Mouse (Mus musculus) olfactory bulb, adult 2 months (tissue): Measurements from ENCODE around the gene Parp11. TPM values are rescaled to one million over a fixed set of nuclear protein-coding genes. Genes with fewer than 3 reads are reported as not detected.

Experiments
- H3K27ac ChIP-seq: fragments of 200-500 bp; 2 replicates; pipeline ENCODE4 v1.5.1; 2012; ENCODE audit warnings: low read depth, low read length; ENCODE audit not compliant: insufficient read depth
- H3K4me1 ChIP-seq: fragments of 200-500 bp; 2 replicates; pipeline ENCODE4 v1.6.1; 2012; ENCODE audit warnings: low read length; ENCODE audit not compliant: control insufficient read depth, insufficient read depth
- H3K4me3 ChIP-seq: fragments of 200-500 bp; 2 replicates; pipeline ENCODE4 v1.5.1; 2012; ENCODE audit warnings: mild to moderate bottlenecking, low read depth, low read length, moderate library complexity; ENCODE audit not compliant: insufficient read depth
- CTCF ChIP-seq: fragments of 200-500 bp; IDR thresholded peaks from 2 replicates; pipeline ENCODE4 v1.5.1; 2012; ENCODE audit warnings: low read depth, mild to moderate bottlenecking, low read length, moderate library complexity; ENCODE audit not compliant: insufficient read depth
- POLR2A ChIP-seq: fragments of 200-500 bp; IDR thresholded peaks from 2 replicates; pipeline ENCODE4 v1.6.1; 2012; ENCODE audit warnings: mild to moderate bottlenecking, low read depth, low read length, moderate library complexity; ENCODE audit not compliant: insufficient read depth
- WGBS: fragments of 180-500 bp; shearing (Covaris S2); methylation state at CpG from one replicate; pipeline ENCODE4 v1.1.7; 2018; 5-methylcytosine and 5-hydroxymethylcytosine counted together
- polyA plus RNA-seq: library from polyadenylated mRNA; stranded (reverse); fragments of >200 nt; gene quantifications from 2 replicates; pipeline ENCODE4 v1.2.4, GENCODE M21; 2012; ENCODE audit warnings: low replicate concordance; ENCODE audit not compliant: missing spikeins, insufficient read depth, insufficient read length

Gene Parp11
- polyA plus RNA-seq, 1 experiment = not detected

DNA sequence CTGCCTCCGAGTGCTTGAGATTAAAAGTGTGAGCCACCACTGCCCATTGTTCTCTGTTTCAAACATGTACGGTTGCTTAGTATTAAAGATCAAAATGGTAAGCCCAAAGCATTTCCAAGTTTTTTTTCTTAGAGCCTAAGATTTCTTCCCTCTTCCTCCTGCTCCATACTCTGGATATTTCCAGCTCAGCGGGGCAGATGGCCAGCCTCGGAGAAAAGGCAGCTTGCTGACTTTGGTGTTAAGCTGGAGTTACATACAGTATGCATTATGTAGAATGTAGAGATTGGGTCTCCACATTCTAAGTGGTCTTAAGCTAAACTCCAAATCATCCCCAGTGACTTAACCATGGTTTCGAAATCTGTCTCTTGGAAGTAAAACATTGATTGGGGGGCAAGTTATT is 21.5 kb upstream of the Parp11 start:
- 78% methylated on average over 5 of the region's 5 CpGs for WGBS
- TF ChIP-seq POLR2A (no peak), CTCF (no peak)
- Histone ChIP-seq H3K4me3 (no peak overlapping the region), H3K27ac (no peak overlapping the region), H3K4me1 (no peaks in the 10 kb centered on the region)

DNA sequence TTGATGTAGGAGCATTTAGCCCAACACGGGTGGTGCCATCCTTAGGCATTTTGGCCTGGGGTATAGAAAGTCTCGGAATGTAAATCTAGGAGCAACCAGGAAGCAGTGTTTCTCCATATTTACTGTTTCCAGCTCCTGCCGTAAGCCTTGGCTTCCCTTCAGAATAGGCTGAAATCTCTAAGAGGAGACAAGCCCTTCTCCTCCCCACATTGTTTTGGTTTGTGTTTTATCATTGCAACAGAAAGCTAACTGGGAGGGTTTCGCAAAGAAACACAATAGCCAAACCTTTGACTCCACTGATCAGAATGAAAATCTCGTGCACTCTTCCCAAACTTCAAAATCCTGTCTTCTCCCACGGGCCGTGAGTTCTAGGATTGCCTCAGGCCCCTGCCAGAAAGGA is 15.9 kb upstream of the Parp11 start:
- Histone ChIP-seq H3K27ac (no peak overlapping the region), H3K4me3 (no peak overlapping the region), H3K4me1 (no peaks in the 10 kb centered on the region)
- WGBS = 82% methylated on average over 7 of the region's 7 CpGs
- TF ChIP-seq CTCF = no peak
- no peak for TF ChIP-seq POLR2A

DNA sequence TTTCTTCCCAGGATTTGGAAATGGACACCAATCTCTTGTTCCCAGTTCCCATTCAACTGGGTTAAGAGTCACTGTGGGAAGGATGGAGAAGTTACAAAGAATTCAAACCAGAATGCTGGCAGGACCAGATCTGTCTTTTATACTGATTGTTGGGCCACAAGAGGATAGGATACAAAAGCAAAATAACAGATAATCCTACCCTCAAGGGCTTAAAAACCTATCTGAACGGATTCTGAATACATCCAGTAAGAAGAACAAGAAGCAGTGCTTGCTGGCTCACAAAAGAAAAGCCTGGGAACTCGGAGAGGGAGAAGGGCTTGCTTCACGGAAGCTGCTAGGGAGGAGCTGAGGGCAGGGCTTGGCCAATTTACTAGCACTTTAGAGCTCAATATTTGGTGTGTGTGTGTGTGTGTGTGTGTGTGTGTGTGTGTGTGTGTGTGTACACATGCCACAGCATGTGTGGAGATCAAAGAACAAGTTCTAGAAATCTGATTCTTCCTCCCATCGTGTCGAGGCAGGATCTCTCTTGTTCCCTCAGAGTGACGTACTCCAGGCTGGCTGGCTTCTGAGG is 15.4 kb upstream of the Parp11 start:
- Histone ChIP-seq H3K27ac (no peak overlapping the region), H3K4me1 (no peaks in the 10 kb centered on the region), H3K4me3 (no peak overlapping the region)
- TF ChIP-seq CTCF (no peak), POLR2A (no peak)
- WGBS = 59% methylated on average over 6 of the region's 6 CpGs

DNA sequence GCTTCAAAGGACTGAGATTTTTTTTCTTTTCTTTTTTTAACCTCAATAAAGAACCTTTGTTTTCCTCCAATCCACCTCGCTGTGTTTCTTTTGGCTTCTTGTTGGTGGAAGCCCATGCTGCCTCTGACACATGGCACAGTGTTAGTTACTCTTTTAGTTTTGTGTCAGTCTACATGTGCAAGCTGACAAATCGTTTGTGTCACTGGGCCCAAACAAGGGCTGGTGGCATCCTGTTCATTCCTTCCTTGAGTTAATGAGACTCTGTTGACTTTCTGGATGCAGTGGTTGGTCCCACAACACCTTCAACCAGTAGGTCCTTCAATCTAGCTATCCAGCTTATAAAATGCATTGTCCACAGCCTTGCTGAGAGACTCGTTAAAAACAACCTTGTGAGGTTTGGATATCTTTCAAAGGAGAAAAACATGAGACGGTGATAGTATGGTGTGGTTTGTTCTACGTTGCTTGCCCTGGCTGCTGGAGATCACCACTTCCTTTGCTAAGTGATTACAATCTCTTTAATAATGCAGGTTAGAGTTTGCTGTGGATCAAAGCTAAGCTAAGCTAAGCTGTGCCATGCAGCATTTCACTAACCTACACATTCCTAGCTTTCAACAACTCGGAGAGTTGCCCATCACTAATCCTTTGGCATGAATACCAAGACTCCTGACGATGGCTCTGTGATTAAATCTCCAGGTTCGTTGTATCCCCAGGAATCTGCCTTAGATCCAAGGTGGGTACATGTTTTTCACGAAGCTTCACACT is 12.6 kb upstream of the Parp11 start:
- no peak overlapping the region for H3K27ac ChIP-seq
- H3K4me3 ChIP-seq = no peak overlapping the region
- WGBS = 75% methylated on average over 9 of the region's 9 CpGs
- H3K4me1 ChIP-seq = no peaks in the 10 kb centered on the region
- no peak for TF ChIP-seq CTCF
- TF ChIP-seq POLR2A = no peak

DNA sequence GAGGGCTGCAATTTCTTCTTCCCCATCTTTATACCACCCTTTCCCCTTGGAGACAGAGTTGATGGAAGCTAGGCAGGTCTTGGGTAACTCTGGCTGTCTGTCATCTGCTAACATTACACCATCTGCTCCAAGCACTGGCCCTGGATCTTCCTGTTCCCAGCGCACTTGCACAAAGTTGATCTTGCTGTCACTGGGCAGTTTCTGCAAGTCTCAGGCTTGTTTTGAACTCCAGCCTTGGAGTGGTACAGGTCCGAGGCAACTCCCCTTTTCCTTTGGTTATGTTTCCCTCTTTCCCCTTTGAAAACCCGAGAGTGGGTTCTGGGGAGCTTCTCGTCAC is 12.0 kb upstream of the Parp11 start:
- Histone ChIP-seq H3K4me1 (no peaks in the 10 kb centered on the region), H3K4me3 (no peak overlapping the region), H3K27ac (no peak overlapping the region)
- WGBS = 86% methylated on average over 4 of the region's 4 CpGs
- TF ChIP-seq POLR2A (no peak), CTCF (no peak)

DNA sequence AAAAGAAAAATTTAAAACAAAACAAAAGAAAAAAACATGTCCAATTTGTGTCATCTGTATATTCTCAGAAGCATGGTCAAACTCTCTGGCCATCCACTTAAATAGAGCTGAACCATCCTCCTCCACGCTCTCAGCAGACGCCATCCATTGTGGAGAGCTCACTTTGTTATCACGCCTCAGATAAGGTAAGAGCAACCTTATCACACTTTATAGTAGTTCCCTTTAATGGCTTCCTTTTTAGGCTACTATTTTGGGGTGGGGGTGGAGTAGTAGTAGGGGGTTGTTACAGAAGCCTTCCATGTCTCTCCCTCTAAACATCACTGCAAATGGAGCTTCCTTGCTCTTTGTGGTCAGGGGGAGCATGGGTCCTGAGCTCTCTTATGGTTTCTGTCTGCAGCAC is 7.6 kb upstream of the Parp11 start:
- H3K4me3 ChIP-seq = no peak overlapping the region
- H3K27ac ChIP-seq = no peak overlapping the region
- 98% methylated on average over 3 of the region's 3 CpGs for WGBS
- TF ChIP-seq POLR2A (no peak), CTCF (no peak)
- peaks cover 3% of the 10 kb centered on the region; the same call in 1 of the 2 replicates for H3K4me1 ChIP-seq

DNA sequence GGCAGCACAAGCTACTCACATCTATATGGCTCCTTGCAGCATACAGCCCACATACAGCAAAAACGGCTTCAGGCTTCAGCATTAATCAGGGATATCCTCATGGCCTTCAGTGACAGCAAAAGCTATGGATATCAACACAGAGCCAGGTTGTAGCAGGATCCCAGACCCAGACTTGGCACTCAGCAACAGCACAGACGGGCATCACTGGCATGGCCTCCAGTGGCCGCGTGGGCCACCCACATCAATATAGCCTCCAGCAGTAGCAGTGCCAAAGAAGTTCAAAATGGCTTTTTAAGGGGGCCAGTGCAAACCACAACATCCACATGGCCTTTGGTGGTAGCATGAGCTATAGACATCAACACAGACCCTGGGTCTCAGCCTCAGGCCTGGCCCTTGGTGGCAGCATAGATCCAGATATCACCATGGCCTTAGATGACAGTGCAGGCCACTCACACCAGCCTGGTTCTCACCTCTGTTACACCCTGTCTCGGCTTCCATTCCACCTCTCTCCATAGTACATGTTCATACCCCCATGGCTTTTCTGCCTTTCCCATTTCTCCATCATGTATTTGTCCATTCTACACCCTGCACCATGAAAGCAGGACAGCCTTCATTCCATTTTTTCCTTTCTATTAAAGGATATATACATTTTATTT is 7.0 kb upstream of the Parp11 start:
- Histone ChIP-seq H3K4me1 (peaks cover 3% of the 10 kb centered on the region; the same call in 1 of the 2 replicates), H3K4me3 (no peak overlapping the region), H3K27ac (no peak overlapping the region)
- no peak for TF ChIP-seq CTCF
- no peak for TF ChIP-seq POLR2A
- 81% methylated on average over 5 of the region's 5 CpGs for WGBS

DNA sequence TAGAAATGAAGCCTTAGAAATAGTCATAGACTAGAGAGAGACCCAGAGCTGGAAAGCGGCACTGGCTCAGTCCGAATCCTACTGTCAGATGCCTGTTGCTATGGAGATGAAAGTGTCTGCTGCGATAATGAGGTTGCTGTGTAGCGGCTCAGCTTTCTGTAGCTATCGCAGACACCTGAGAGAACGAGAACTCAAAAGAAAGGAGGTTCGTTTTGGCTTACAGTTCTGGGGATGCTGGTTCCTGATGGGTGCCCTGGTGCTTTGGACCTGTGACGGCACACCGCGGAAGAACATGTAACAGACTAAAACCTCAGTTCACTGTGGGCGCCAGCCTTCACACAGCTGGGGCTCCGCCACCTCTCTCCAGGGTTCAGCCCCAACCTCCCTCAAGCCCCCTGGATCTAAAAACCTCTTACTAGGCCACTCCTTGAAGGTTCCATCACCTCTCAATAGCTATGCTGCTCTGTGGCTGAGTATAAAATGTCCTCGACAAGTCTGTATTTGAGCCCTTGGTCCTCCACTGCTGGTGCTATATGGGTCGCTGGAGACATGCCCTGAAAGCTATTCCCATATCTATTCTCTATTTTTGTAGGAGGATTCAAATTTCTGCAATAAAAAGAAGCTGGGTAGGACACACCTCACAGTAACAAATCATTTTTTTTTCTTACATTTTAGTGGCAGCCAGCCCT is 6.1 kb upstream of the Parp11 start:
- peaks cover 3% of the 10 kb centered on the region; the same call in 1 of the 2 replicates for H3K4me1 ChIP-seq
- no peak overlapping the region for H3K27ac ChIP-seq
- 43% methylated on average over 14 of the region's 14 CpGs for WGBS
- TF ChIP-seq POLR2A (no peak), CTCF (no peak)
- peak overlapping the region; percentile 16; the same call in 1 of the 2 replicates for H3K4me3 ChIP-seq

DNA sequence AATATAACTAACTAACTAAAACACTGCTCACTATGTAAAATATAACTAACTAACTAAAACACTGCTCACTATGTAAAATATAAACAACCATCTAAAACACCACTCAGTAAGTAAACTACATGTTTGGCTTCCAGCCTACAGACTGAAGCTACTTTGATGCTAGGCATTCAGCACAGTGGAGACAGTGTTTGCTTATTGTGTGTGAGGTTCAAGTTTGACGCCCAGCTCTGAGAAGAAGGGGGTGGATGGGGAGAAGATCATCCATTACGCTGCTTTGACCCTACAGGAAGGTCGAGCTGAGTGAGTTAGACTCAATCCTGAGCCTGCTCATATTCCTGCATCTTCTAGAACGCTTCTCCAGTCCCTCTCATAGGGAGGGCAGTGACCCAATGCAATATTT is 4.1 kb upstream of the Parp11 start:
- TF ChIP-seq CTCF (no peak), POLR2A (no peak)
- Histone ChIP-seq H3K4me3 (no peak overlapping the region), H3K4me1 (peaks cover 3% of the 10 kb centered on the region; the same call in 1 of the 2 replicates), H3K27ac (no peak overlapping the region)
- 50% methylated on average over 4 of the region's 4 CpGs for WGBS
